Mouse (Mus musculus) small intestine, adult 2 months (tissue): Measurements from ENCODE around the gene BC004004.

Source experiments
- CTCF ChIP-seq: fragments of 200-500 bp; IDR thresholded peaks from 2 replicates; pipeline ENCODE4 v1.5.1; 2012; ENCODE audit warnings: low read depth, mild to moderate bottlenecking, control low read depth, inconsistent platforms, low read length, moderate library complexity, mixed read lengths; ENCODE audit not compliant: insufficient replicate concordance, insufficient read length; ENCODE audit errors: extremely low read depth
- POLR2A ChIP-seq: fragments of 200-500 bp; IDR thresholded peaks from 2 replicates; pipeline ENCODE4 v1.6.1; 2012; ENCODE audit warnings: low read depth, mild to moderate bottlenecking, control low read depth, inconsistent platforms, low read length, moderate library complexity

GRCm38 (mm10) chr17:29336266-29336990 lies 67.8 kb downstream of the BC004004 start:
- TF ChIP-seq POLR2A (no peak), CTCF (no peak)
